Mouse (Mus musculus) gastrocnemius, postnatal 10 days (tissue): ENCODE data around the gene Prg3. TPM values are rescaled to one million over a fixed set of nuclear protein-coding genes. Genes with fewer than 3 reads are reported as not detected.

Experiments
- total RNA-seq, 2 experiments: library from RNA; stranded (reverse); gene quantifications; 2 replicates each; pipeline ENCODE4 v1.2.3; 2021

The Prg3 gene
- total RNA-seq, 2 experiments from 2014 or later = not detected

Other genes with a start within 250 kb of the Prg3 start
- gene Gm19426, start 244.6 kb upstream of the Prg3 start, total RNA-seq = 1 to 10 TPM in 1 of 2 experiments, under 1 TPM in 1; 0.77 to 1.4 TPM
- 10 to 100 TPM; 74.7 to 84.1 TPM for gene Serping1, start 212.8 kb upstream of the Prg3 start, total RNA-seq
- 10 to 100 TPM in 1 of 2 experiments, 1 to 10 TPM in 1; 7.2 to 10.0 TPM for gene Ube2l6, start 189.4 kb upstream of the Prg3 start, total RNA-seq
- 10 to 100 TPM; 64.0 to 71.1 TPM for gene Smtnl1, start 165.6 kb upstream of the Prg3 start, total RNA-seq
- 10 to 100 TPM; 42.9 to 46.1 TPM for gene Timm10, start 161.2 kb upstream of the Prg3 start, total RNA-seq
- 1 to 10 TPM; 6.4 to 6.7 TPM for gene Slc43a1, start 149.4 kb upstream of the Prg3 start, total RNA-seq
- gene Rtn4rl2, start 101.5 kb upstream of the Prg3 start, total RNA-seq = 1 to 10 TPM; 1.0 TPM
- gene Slc43a3, start 51.6 kb upstream of the Prg3 start, total RNA-seq = 10 to 100 TPM; 18.9 to 20.0 TPM
- gene Prg2, start 7.8 kb upstream of the Prg3 start, total RNA-seq = 1 to 10 TPM in 1 of 2 experiments, not detected in 1; 4.8 TPM
- gene Ssrp1, start 49.0 kb downstream of the Prg3 start, total RNA-seq = 10 to 100 TPM; 50.9 to 66.6 TPM
- gene P2rx3, start 49.2 kb downstream of the Prg3 start, total RNA-seq = under 1 TPM; 0.88 to 0.92 TPM
- 10 to 100 TPM; 52.1 to 69.1 TPM for gene Tnks1bp1, start 59.8 kb downstream of the Prg3 start, total RNA-seq
- 10 to 100 TPM; 67.2 to 88.4 TPM for gene Aplnr, start 148.0 kb downstream of the Prg3 start, total RNA-seq
- gene Lrrc55, start 209.0 kb downstream of the Prg3 start, total RNA-seq = 1 to 10 TPM; 5.9 to 6.8 TPM